Mouse (Mus musculus): ENCODE data around the gene Steap1. TPM values are rescaled to one million over a fixed set of nuclear protein-coding genes. Genes with fewer than 3 reads are reported as not detected.

Gene Steap1
- polyA plus RNA-seq, 1 experiment from 2014 or later, result 5.7 TPM

DNA sequence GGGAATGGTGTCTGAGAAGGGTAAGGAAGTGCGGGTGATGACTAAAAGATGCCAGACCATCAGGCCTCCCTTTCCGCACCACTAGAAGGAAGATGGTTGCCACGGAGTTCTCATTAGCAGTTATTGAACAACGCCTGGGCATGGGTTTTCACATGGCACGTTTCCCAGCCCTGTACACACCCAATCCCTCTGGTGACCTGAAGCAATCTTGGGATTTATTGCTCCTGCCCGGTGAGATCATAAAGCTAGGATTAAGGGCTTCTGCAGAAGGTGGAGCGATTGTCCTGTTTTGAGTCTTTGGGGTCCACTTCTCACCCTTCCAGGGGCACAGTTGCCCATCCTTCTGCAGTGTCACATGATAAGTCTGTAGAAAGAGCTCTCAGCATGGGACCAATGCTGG lies 26.9 kb downstream of the Steap1 start:
- H3K9me3 ChIP-seq (ENCODE audit: control insufficient read depth, low read length), result no peaks in the 10 kb centered on the region
- no peaks in the 10 kb centered on the region for H3K36me3 ChIP-seq (ENCODE audit: control insufficient read depth, insufficient read depth, low read length)
- no peak overlapping the region for H3K27ac ChIP-seq (ENCODE audit: low read length)
- H3K27me3 ChIP-seq (replicated peaks; ENCODE audit: control insufficient read depth, insufficient read depth, low read length), result no peaks in the 10 kb centered on the region
- peak; percentile 78 for ATAC-seq
- no peak overlapping the region for H3K4me3 ChIP-seq (ENCODE audit: low read length)
- H3K4me2 ChIP-seq (ENCODE audit: low read depth, low read length), result no peak overlapping the region
- no peak overlapping the region for H3K9ac ChIP-seq (ENCODE audit: low read depth, low read length)
- no peaks in the 10 kb centered on the region for H3K4me1 ChIP-seq (ENCODE audit: control insufficient read depth, insufficient read depth, low read length)
- 58% methylated on average over 7 of the region's 7 CpGs for WGBS

DNA sequence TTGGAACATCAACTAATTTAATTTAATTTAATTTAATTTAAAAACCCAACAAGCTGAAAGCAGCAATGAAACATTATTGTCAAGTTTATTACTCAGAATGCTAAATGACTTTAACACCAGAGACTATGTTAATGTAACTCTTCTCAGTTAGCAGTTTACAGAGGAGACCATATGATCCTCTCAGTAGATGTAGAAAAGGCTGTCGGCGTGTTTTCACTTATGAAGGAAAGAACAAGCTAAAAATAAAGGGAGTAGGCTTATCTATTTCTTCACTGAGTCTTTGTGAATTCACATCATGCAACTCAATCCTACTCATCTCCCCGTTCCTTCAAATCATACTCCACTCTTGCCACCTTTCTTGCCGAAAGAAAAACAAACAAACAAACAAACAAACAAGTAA lies 38.1 kb downstream of the Steap1 start:
- Histone ChIP-seq H3K4me2 (ENCODE audit: low read depth, low read length) (no peak overlapping the region), H3K4me3 (ENCODE audit: low read length) (no peak overlapping the region), H3K9ac (ENCODE audit: low read depth, low read length) (no peak overlapping the region), H3K27ac (ENCODE audit: low read length) (no peak overlapping the region), H3K9me3 (ENCODE audit: control insufficient read depth, low read length) (no peaks in the 10 kb centered on the region), H3K27me3 (replicated peaks; ENCODE audit: control insufficient read depth, insufficient read depth, low read length) (no peaks in the 10 kb centered on the region), H3K4me1 (ENCODE audit: control insufficient read depth, insufficient read depth, low read length) (peaks cover 3% of the 10 kb centered on the region; the same call in 1 of the 2 replicates), H3K36me3 (ENCODE audit: control insufficient read depth, insufficient read depth, low read length) (no peaks in the 10 kb centered on the region)
- ATAC-seq, result no peak
- WGBS, result 71% methylated on average over 4 of the region's 4 CpGs

DNA sequence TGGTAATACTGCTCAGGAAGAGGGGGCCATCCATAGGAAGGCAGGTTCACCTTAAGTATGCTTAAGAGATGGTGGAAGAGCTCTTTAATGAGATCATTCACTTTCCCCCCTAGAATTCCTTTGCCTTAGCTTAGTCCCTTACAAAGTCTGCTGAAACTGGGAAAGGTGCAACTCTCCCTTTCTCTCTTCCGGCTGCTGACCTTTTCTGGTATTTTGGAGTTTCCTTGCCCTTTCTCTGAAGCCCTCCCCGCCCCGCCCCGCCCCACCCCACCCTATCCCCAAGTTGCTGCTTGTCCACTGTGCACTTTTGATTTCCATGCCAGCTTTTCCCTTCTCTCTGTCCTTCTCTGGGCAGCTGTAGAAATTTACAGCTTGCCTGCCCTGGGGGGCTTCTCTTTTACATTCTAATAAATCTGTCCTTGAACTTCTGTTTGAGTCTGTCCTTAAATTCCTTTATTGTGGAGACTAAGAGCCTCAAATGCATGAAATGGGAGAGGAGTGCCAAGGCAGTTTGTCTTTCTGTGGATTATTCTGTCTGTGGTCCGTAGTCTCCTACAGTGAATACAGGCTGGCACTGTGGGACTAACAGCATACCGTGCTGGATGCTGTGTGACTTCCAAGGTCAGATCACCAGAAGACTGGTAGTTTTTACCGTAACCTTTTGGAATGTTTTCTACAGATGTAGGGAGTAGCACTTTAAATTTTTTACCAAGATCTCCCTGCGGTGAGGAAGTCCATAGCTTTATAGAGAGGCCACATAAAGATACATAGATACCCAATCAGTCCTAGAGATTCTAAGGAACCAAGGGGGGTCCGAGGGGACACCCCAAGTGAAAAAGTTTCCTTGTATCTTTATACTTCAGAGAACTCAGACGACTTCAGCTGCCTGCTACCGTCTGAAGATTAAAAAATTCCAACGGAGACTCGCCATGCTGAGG lies 41.5 kb downstream of the Steap1 start:
- 44% methylated on average over 13 of the region's 13 CpGs for WGBS
- H3K27me3 ChIP-seq (replicated peaks; ENCODE audit: control insufficient read depth, insufficient read depth, low read length), result no peaks in the 10 kb centered on the region
- no peak overlapping the region for H3K27ac ChIP-seq (ENCODE audit: low read length)
- no peaks in the 10 kb centered on the region for H3K9me3 ChIP-seq (ENCODE audit: control insufficient read depth, low read length)
- H3K4me1 ChIP-seq (ENCODE audit: control insufficient read depth, insufficient read depth, low read length), result peaks cover 3% of the 10 kb centered on the region; the same call in 1 of the 2 replicates
- H3K4me2 ChIP-seq (ENCODE audit: low read depth, low read length), result peak overlapping the region; percentile 43
- H3K9ac ChIP-seq (ENCODE audit: low read depth, low read length), result no peak overlapping the region
- no peaks in the 10 kb centered on the region for H3K36me3 ChIP-seq (ENCODE audit: control insufficient read depth, insufficient read depth, low read length)
- peak overlapping the region; percentile 35 for H3K4me3 ChIP-seq (ENCODE audit: low read length)
- ATAC-seq, result peak; percentile 55

DNA sequence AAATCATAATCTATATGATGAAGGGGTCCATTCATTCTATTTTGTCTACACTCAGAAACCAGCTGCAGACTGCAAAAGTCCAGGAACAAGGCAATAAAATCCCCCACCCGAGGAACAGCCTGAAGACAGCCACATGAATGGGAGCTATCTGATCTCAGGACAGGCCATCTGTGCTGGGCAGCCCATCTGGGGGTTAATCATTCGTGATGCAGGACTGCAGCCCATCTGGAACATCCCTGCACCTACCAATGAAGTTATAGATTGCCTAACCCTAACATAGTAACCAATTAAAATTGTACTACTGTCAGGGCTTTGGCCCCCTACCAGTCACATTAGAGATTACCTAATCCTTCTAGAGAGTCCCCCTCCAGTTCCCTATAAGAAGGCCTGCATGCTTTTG lies 44.1 kb downstream of the Steap1 start:
- Histone ChIP-seq H3K4me3 (ENCODE audit: low read length) (no peak overlapping the region), H3K9me3 (ENCODE audit: control insufficient read depth, low read length) (no peaks in the 10 kb centered on the region), H3K9ac (ENCODE audit: low read depth, low read length) (no peak overlapping the region), H3K27me3 (replicated peaks; ENCODE audit: control insufficient read depth, insufficient read depth, low read length) (no peaks in the 10 kb centered on the region), H3K27ac (ENCODE audit: low read length) (no peak overlapping the region), H3K4me1 (ENCODE audit: control insufficient read depth, insufficient read depth, low read length) (peaks cover 3% of the 10 kb centered on the region; the same call in 1 of the 2 replicates), H3K4me2 (ENCODE audit: low read depth, low read length) (no peak overlapping the region), H3K36me3 (ENCODE audit: control insufficient read depth, insufficient read depth, low read length) (no peaks in the 10 kb centered on the region)
- WGBS, result 15% methylated on average over 2 of the region's 2 CpGs
- no peak for ATAC-seq

DNA sequence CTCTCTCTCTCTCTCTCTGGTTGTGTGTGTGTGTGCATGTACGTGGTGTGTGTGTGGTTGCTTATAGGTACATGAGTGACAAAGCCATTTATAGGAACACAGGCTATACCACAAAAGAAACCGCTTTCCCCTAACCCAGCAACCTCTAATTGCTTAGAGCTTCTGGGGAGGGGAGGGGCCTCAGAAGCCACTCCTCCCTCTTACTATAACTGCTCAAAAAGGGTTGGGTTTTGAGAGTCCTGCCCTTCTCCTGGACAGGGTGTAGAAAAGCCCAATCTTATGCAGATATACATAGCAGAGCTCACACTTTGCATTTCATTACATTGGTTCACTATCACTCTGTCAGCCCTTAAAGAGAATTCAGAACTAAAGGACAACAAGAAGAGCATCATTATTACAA lies 48.7 kb downstream of the Steap1 start:
- ATAC-seq, result no peak
- Histone ChIP-seq H3K36me3 (ENCODE audit: control insufficient read depth, insufficient read depth, low read length) (no peaks in the 10 kb centered on the region), H3K4me3 (ENCODE audit: low read length) (no peak overlapping the region), H3K4me2 (ENCODE audit: low read depth, low read length) (no peak overlapping the region), H3K27me3 (replicated peaks; ENCODE audit: control insufficient read depth, insufficient read depth, low read length) (no peaks in the 10 kb centered on the region), H3K9me3 (ENCODE audit: control insufficient read depth, low read length) (no peaks in the 10 kb centered on the region), H3K9ac (ENCODE audit: low read depth, low read length) (no peak overlapping the region), H3K4me1 (ENCODE audit: control insufficient read depth, insufficient read depth, low read length) (no peaks in the 10 kb centered on the region), H3K27ac (ENCODE audit: low read length) (no peak overlapping the region)
- WGBS, result 79% methylated on average over 2 of the region's 2 CpGs

DNA sequence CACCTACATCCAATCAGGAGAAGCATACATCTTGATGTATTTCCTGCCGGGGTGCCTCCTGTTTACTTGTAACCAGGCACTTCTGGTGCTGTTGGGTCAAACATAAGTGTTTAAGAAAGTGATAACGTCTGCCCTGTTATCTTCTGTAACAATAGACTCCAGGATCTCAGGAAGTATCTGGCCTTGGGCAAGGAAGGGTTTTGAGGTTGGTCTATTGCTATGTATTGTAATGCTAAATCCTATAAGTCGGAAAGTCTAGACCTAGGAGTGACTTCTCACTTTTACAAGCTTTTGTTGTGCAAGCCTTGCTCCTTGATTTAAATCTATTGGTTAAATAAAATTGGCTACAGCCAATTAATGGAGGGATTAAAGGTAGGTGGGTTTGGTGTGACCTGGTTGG lies 50.3 kb downstream of the Steap1 start:
- ATAC-seq, result no peak
- Histone ChIP-seq H3K27me3 (replicated peaks; ENCODE audit: control insufficient read depth, insufficient read depth, low read length) (no peaks in the 10 kb centered on the region), H3K27ac (ENCODE audit: low read length) (no peak overlapping the region)

DNA sequence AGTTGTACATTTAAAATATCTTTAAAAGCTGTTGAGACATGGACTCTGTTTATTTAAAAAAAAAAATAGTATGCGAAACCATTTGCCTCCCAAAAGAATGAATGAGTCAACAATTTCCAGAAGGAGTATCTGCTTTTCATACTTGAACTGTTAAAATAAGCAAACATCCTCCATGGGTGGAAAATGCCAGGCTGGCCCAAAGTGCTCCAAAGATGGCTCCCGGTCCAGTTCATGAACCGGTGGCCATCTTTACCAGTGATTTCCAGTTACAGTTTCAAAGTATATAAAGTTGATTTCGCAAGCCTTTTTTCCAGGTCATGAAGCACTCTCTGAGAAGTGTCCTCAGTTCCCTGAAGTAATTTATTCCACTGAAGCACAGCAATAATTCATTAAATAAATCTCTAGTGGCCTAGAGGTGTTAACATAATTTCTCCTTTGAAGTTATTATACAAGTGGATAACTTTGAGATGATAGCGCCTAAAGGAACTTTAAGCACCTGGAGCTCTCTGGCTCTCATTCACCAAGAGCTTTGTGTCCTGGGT lies 53.7 kb downstream of the Steap1 start:
- Histone ChIP-seq H3K36me3 (ENCODE audit: control insufficient read depth, insufficient read depth, low read length) (no peaks in the 10 kb centered on the region), H3K9ac (ENCODE audit: low read depth, low read length) (no peak overlapping the region), H3K27me3 (replicated peaks; ENCODE audit: control insufficient read depth, insufficient read depth, low read length) (no peaks in the 10 kb centered on the region), H3K9me3 (ENCODE audit: control insufficient read depth, low read length) (no peaks in the 10 kb centered on the region), H3K4me1 (ENCODE audit: control insufficient read depth, insufficient read depth, low read length) (no peaks in the 10 kb centered on the region), H3K27ac (ENCODE audit: low read length) (no peak overlapping the region), H3K4me2 (ENCODE audit: low read depth, low read length) (no peak overlapping the region), H3K4me3 (ENCODE audit: low read length) (no peak overlapping the region)
- no peak for ATAC-seq
- WGBS, result 75% methylated on average over 5 of the region's 5 CpGs

More for the DNA sequence above, 50.3 kb downstream of the Steap1 start:
- no peaks in the 10 kb centered on the region for H3K4me1 ChIP-seq (ENCODE audit: control insufficient read depth, insufficient read depth, low read length)
- H3K36me3 ChIP-seq (ENCODE audit: control insufficient read depth, insufficient read depth, low read length), result no peaks in the 10 kb centered on the region
- no peak overlapping the region for H3K9ac ChIP-seq (ENCODE audit: low read depth, low read length)
- WGBS, result 58% methylated on average over 3 of the region's 3 CpGs
- no peaks in the 10 kb centered on the region for H3K9me3 ChIP-seq (ENCODE audit: control insufficient read depth, low read length)
- H3K4me2 ChIP-seq (ENCODE audit: low read depth, low read length), result no peak overlapping the region
- no peak overlapping the region for H3K4me3 ChIP-seq (ENCODE audit: low read length)

DNA sequence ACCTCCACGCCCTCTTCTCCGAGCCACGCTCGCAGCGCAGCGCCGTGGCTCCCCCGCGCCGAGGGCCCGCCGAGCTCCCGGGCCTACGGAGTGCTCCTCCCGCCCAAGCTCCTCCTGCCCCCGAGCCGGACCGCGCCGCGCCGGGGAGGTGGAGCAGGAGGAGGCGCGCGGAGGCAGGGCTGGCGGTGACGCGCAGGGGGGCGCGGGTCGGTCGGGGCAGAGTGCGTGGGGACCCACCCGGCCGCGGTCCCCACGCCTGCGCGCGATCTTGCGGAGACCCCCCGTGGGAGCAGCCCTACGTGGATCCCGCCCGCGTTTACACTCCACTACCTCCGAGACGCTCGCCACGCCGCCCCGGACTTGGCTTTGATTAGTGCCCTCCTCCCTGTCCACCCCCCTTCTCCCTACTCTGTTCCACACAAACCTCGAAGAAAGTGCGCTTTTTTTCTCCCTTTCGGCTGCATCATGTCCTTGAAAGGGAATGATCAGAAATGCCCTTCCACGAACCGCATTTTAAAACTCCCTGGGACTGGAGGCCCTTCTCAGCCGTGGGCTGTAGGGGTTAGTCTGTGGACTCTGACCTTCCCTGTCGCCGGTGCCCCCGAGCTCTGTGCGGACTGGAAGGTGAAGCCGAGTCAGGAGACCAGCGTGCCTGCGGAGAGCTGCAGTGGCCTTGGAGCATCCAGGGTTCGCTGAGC lies 55.0 kb downstream of the Steap1 start, which contains the start of gene Steap2:
Steap2 (minus strand) TSS at position 623 of the 698 bp plus-strand sequence.
- H3K36me3 ChIP-seq (ENCODE audit: control insufficient read depth, insufficient read depth, low read length), result no peaks in the 10 kb centered on the region
- WGBS, result under 1% methylated on average over 61 of the region's 66 CpGs
- H3K4me3 ChIP-seq (ENCODE audit: low read length), result peak within 1 kb of the TSS; percentile 66
- peak within 1 kb of the TSS; percentile 45 for H3K27ac ChIP-seq (ENCODE audit: low read length)
- H3K9me3 ChIP-seq (ENCODE audit: control insufficient read depth, low read length), result no peaks in the 10 kb centered on the region
- no peaks in the 10 kb centered on the region for H3K4me1 ChIP-seq (ENCODE audit: control insufficient read depth, insufficient read depth, low read length)
- H3K4me2 ChIP-seq (ENCODE audit: low read depth, low read length), result peak within 1 kb of the TSS; percentile 79
- peak within 1 kb of the TSS; percentile 78 for H3K9ac ChIP-seq (ENCODE audit: low read depth, low read length)
- no peaks in the 10 kb centered on the region for H3K27me3 ChIP-seq (replicated peaks; ENCODE audit: control insufficient read depth, insufficient read depth, low read length)
- peak; percentile 96 for ATAC-seq

DNA sequence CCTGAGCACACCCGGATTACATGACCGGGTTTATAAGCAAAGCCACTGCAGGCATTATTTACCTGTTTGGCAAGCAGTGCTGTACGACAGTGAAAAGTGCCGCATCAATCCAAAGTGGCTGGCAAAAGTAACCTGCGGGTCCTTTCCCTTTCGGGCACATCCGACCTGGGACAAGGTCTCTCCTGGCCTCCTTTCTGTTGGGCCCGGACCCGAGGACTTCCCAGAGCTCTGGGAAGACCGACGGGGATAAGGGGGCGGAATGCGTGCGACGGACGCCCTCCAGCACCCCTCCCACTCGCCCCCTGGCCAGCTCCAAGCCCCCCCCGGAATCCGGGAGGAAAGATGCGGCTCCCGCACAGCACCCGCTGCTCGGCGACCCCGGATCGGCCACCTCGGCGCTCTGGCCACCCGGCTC lies 55.6 kb downstream of the Steap1 start:
- 0% methylated on average over 29 of the region's 29 CpGs for WGBS
- no peaks in the 10 kb centered on the region for H3K27me3 ChIP-seq (replicated peaks; ENCODE audit: control insufficient read depth, insufficient read depth, low read length)
- peak overlapping the region; percentile 78 for H3K9ac ChIP-seq (ENCODE audit: low read depth, low read length)
- no peak overlapping the region; the same call in 1 of the 2 replicates for H3K27ac ChIP-seq (ENCODE audit: low read length)
- no peaks in the 10 kb centered on the region for H3K9me3 ChIP-seq (ENCODE audit: control insufficient read depth, low read length)
- peak overlapping the region; percentile 79 for H3K4me2 ChIP-seq (ENCODE audit: low read depth, low read length)
- H3K36me3 ChIP-seq (ENCODE audit: control insufficient read depth, insufficient read depth, low read length), result no peaks in the 10 kb centered on the region
- no peaks in the 10 kb centered on the region for H3K4me1 ChIP-seq (ENCODE audit: control insufficient read depth, insufficient read depth, low read length)
- peak overlapping the region; percentile 66 for H3K4me3 ChIP-seq (ENCODE audit: low read length)
- peak; percentile 57 for ATAC-seq

Data from intestine, embryonic 16.5 days (tissue).